Mouse (Mus musculus) skeletal muscle tissue, adult 2 months (tissue): ENCODE measurements at regions not wholly inside any gene's neighbourhood (a gene's known extent, or its start where the extent isn't known, plus 50 kb on each side); places are given as distances from the start of the nearest gene placed in this dataset.
A peak's percentile ranks its signal among the peaks of the same experiment; 100 is the strongest.

Source experiments
- DNase-seq: peaks from one replicate; pipeline ENCODE4 v3.0.0-alpha.2; 2012; ENCODE audit warnings: low read depth, low spot score

DNA sequence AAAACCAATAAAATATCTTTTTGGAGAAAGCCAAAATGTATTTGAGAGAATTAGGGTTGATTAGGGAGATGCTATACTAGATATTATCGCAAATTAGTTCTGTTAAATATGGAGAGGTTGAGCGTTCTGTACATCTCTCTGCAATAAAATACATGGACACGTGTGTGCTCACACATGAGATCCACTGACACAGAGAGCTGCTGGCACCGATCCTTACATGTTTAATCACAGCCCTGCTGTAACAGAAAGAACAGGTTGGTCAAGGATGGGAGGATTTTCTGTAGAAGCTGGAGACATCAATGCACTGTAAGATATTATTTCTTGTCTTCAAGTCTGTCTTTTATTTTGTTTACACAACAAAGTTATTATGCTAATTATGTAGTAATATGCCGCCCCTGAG is 366.2 kb upstream of the Fam92a start:
- DNase-seq, result no peak

- no peak for DNase-seq
Measured at GRCm38 (mm10) chr4:12534151-12534550, 362.3 kb upstream of the Fam92a start.

- DNase-seq, result no peak
Measured at GRCm38 (mm10) chr4:12532961-12533360, 361.1 kb upstream of the Fam92a start.

DNA sequence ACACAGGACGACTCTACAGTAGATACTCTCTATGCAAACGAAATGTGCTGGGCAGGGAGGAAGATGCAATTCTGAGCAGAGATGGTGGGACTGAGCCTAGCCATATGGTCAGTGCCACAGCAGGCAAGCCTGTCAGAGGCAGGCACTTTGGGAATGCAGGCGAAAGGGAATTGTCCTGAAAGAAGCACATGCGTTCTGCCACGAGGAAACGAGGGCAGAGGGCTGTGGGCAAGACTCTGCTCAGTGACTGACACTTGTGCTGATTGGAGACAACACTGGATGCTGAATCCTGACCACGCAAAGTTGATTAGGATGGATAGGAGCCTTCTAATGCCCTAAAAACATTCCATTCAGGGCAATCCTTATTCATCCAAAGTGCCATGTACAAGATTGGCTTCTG is 350.5 kb upstream of the Fam92a start:
- no peak for DNase-seq

- DNase-seq, result no peak
Measured at GRCm38 (mm10) chr4:12521246-12521645, 349.4 kb upstream of the Fam92a start.

DNA sequence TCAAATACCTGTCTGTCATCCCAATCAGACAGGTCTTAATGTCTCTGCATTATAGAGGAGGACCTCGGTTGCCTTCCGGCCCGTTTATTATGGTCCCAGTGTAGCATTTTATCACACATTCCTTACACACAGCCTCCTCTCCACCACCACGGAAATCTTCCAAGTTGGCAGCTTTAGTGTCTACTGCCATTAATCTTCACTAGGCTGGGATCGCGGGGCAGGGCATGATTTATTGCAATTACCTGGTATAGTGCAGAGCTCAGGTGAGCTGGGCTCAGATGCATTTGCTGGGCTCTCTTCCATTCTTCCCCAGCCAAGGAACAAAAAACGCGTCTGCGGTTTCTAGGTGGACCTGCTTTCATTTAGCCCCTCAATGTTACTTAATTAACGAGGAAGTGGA is 344.7 kb upstream of the Fam92a start:
- DNase-seq, result no peak

DNA sequence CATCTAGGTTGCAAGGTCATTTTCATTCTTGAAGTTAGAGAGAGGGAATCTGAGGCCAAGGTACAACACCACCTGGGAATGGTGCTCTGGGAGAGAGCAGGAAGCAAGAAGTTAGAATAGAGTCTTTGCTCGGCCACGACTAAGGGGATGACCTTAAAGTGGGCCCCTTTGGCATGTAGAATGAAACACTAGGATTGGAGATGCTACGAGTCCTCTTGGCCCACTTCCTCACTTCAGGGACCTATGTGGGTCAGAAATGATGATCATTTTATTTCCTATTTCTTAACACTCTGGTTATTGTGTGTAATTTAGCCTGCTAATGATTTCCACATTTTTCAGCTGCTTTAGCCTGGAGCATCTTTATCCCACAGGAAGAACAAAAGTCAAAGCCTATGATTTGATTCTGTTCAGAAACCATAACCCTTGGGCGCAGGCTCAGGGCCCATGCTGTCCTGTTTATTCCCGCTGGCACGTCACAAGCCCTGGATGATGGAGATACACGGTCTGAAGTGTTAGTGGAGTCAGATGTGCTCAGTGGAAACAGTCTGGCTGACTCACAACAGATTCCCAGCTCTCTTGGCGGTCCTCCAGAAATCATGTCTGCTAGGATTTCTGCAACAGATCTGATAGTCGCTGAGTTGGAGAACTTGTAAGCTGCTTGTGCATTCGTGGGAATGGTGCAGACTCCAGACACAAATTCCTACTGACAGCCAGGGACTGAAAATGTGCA is 340.0 kb upstream of the Fam92a start:
- DNase-seq, result peak; percentile 81

DNA sequence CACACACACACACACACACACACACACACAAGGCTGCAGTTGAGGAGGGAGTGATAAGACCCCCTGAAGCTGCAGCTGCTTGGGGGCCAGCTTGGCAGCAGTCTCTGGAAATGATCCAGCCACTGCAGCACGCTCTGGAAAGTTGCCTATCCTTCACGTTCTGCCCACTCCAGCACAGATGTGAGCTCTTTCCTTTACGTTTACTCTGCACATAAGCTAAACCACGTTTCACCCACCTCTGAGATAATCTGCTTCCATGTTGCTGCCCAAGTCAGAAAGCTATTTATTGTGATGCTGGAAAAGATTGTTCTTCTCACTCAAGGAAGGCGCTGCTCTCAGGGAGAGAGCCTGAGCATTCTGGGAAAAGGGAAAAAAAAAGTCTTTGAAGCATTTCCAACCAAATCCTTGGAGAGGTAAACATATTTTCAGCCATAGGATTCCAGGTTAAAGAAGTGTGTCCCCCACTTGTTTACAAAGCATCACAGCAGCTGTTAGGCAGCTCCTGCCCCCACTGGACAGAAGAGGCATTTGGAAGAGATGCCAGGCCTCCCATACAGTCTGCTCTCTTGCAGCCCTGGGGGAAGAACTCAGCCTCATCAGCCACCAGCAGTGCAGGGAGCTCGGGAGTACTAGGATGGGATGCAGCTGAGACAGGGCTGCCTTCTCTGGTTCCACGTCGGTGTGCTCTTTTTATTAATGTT is 335.2 kb upstream of the Fam92a start:
- no peak for DNase-seq

- no peak for DNase-seq
Measured at GRCm38 (mm10) chr4:12501086-12501485, 329.3 kb upstream of the Fam92a start.

DNA sequence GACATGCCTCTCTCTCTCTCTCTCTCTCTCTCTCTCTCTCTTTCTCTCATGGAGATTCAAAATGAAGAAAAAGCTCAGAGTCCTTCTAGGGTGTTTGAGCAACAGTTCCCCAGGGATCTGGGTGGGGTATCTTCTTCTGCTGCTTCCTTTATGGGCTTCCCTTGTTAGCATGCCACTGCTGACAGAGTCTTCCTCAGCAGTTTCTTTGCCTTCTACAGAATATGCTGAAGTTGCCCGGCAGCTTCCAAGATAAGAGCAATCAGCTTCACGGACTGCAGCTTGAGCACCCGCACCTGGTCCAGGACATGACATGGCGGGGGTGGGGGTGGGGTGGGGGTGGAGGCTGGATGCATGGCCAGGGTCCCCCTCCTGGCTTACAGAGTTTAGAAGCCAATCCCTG is 326.6 kb upstream of the Fam92a start:
- no peak for DNase-seq

DNA sequence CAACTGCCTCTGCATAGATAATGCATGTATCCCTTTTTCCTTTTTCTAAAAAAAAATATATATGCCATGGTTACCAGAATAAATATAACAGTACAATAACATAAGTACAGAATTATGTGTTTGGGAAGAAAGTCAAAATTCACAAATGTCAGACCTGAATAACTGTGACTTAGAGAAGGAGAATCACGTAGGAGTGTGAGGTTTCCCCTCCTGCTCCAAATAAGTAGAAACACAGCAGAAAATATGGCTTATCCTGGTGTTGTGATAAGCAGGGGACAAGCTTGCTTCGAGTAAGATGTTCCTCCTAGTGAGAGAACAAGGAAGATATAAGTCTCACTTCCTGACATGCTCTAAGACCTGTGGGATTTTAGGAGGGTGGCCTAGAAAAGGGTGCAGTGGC is 320.7 kb upstream of the Fam92a start:
- no peak for DNase-seq

DNA sequence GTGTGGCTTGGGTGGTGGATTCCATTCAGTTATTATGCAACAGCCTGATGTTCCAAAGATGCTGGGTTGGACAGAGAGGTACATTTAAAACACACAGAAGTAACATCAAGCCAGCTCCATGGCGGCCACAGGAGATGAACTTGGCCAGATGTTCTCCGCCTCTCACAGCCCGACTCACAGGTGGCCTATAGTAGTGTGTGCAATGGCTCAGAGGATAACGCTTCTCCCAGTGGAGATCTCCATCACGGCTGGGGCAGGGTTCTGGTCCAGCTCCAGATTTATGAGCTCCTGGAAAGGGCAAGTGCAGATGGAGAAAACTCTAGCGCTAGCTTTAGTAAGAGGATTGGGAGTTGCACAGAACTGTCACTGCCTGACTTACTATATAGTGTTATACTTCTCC is 319.5 kb upstream of the Fam92a start:
- DNase-seq, result peak; percentile 46

GRCm38 (mm10) chr4:12490066-12490465 is 318.3 kb upstream of the Fam92a start:
- DNase-seq, result no peak

GRCm38 (mm10) chr4:12489358-12489757 is 317.5 kb upstream of the Fam92a start:
- no peak for DNase-seq

- DNase-seq, result peak; percentile 13
Measured at GRCm38 (mm10) chr4:12481481-12481880, 309.7 kb upstream of the Fam92a start.

DNA sequence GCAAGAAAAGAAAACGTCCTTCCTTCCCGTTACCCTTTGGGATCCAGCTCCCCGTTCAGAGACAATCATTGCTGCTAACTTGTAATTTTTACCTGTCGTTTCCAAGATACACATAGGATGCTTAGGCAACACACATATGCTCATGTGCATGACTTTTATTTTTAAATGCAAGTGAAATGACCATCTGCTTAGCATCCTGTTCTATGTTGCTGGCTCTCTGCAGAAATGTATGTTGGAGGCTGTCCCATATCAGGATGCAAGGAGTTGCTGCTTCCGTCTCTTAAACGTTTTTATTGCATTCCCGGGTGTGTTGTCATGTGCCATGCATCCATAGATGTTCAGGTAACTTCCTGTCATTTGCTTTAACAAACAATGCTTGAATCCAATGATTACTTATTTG is 304.9 kb upstream of the Fam92a start:
- DNase-seq, result no peak

GRCm38 (mm10) chr4:12474981-12475568 is 303.3 kb upstream of the Fam92a start:
- no peak for DNase-seq

DNA sequence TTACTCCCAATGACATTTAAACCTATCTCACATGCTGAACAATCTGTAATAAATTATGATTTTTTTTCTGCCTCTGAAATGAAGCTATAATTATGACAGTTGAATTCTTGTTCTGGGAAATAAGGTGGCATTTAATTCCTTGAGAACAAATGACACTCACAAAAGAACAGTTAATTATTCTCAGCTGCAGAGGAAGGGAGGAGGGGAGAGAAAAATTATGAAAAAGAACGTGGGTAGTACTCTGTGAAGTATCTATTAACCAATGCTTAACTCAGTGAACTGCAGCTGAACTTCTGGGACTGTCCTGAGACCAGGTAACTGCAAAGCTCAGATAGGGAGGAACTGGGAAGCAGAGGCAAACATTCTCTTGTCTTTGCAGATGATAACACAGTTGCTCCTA is 302.6 kb upstream of the Fam92a start:
- DNase-seq, result no peak

DNA sequence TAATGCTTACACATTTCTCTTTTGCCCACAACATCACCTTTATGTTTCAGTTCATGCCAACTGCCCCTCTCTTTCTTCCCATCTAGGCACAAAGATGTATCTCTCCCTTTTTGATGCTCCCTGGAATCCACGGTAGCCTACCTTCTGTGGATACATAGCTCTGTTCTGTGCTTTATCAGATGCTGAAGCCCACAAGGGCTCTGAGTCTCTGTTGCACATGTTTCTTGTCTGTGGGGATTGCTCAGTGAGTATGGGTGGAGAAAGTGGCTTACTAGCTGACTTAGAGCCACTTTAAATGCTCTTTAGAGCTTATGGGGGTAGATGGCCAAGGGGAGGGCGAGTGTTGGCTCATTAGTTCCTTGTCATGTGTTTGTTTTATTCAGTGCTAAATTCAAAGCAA is 289.9 kb upstream of the Fam92a start:
- no peak for DNase-seq

- no peak for DNase-seq
Measured at GRCm38 (mm10) chr4:12461251-12461650, 289.4 kb upstream of the Fam92a start.

GRCm38 (mm10) chr4:12457978-12458597 is 286.3 kb upstream of the Fam92a start:
- DNase-seq, result no peak

GRCm38 (mm10) chr4:12452086-12452485 is 280.3 kb upstream of the Fam92a start:
- DNase-seq, result no peak

- no peak for DNase-seq
Measured at GRCm38 (mm10) chr4:12425507-12425906, 253.7 kb upstream of the Fam92a start.
